Mouse (Mus musculus) T-helper 2 cell (primary cell): ENCODE measurements around the gene Foxa3.

ENCODE experiments used
- in situ Hi-C: fragments of 300-600 bp; cut with MboI, MseI; formaldehyde crosslinking; loops from one replicate; pipeline ENCODE4 v1.15.1; 2025; ENCODE audit warnings: high pct_unique_total_duplicates

Gene Foxa3

DNA sequence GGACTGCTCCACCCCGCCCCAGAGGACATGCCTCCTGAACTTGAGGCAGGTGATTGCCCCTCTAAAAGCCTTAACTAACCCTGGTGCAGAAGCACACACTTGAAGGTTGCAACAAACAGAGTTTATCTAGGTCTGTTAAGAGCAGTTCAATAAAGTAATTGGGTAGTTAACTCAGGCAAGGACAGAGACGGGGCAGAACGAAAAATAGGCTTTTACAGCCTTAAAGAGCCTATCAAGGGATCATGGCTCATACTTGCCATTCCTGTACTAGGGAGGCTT is 21.6 kb downstream of the Foxa3 start:
- in situ Hi-C loops: loop anchor here (25.0 kb wide), 1 partner anchor 936 kb away; no protein-coding TSS in a partner anchor

DNA sequence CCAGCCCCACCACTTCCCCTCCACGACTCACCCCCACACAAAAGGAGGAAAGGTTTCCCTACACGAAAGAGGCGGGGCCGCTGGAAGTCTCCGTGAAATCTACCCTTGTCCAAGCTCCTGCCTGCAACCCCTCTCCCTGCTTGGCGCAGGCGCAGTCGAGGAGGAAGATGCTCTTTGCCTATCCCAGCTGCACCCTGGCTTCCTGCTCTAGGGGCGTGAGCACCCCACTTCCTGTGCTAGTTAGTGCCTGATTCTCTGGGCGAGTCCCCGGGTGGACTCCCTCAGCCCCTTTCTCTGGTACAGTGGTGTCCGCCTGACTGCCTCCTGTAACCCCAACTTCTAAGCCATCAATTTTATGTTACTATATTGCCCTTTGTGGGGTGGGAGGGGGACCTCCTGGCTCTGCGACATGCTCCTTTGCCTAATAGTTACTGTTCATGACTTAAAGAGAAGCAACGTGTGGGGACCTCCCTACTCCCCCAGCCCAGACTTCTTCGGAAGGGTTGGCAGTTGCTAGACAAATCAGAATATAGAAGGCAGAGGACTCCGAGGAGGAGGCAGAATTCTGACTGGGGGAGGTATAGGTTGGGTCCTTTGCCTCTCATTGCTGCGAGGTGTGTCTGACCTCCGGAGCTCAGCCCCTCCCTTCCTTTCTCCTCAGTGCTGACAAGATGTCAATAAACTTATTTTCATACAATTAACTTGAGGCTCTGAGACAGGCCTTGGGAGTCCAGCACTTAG is 22.1 kb downstream of the Foxa3 start:
- in situ Hi-C loops: loop anchor here (25.0 kb wide), 1 partner anchor 936 kb away; no protein-coding TSS in a partner anchor

DNA sequence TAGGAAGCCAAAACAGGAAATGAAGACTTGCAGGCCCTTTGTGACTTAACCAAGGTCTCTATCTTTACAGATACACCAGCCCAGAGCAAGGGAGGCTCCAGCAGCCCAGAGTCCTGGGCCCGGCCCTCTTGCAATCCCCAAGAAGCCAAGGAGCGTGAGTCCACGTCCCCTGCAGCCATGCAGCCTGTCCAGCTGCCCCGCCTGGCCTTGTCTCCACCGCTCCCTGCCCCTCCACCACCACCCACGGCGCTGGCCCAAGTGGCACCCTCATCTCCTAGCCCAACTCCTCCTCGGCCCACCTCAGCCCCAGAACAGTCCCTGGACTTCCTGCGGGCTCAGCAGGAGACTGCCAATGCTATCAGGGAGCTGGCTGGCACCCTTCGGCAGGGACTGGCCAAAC is 22.9 kb downstream of the Foxa3 start:
- in situ Hi-C loops: loop anchor here (25.0 kb wide), 1 partner anchor 937 kb away; no protein-coding TSS in a partner anchor

DNA sequence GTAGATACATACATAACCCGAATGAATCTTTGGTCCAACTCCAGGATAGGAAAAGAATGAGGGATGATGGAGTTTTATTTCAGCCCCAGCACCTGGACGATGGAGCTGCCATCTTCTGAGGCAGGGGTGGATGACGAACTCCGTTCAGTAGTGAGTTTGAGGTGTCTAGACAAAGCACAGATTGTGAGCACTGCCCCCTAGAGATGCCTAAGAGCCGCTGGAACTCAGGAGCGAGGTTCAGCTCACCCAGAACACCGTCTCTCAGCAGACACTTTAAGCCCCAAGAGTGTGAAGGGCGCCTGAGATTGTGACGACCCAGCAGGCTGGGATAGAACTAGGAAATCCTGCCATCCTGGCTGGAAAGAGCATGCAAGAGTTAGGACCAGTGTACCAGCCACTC is 24.5 kb downstream of the Foxa3 start:
- in situ Hi-C loops: loop anchor here (5.0 kb wide), 1 partner anchor 37 kb away; no protein-coding TSS in a partner anchor

DNA sequence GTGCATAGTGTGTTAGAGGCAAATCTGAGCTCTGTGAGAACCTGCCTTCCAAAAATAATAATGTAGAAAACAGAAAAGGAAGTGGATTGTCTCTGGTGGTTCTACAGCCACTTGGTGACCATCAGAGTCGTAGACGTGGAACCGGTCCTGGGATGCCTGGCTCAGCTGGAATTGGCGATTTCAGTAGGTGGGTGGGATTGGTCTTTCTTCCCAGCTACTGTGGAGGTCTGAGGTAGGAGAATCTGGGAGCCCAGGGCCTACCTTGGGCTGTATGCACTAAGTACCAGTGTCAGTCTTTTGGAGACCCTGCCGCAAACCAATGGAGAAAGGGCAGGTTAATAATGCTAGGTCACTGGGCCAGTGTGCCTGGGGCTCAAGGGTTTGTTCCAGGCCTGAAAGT is 30.3 kb downstream of the Foxa3 start:
- in situ Hi-C loops: no loop called here

DNA sequence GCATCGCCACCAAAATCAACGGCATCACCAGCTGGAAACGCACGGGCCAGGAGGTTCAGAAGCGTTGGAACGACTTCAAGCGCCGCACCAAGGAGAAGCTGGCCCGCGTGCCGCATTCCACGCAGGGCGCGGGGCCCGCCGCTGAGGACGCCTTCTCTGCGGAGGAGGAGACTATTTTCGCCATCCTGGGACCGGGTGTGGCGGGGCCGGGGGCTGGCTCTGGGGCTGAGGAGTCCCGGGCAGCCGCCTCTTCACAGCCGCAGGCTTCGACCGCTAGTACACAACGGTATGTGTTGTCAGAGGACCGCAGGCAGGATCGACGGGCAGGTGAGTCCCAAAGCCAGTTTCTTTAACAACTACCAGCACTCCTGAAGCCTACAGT is 31.1 kb downstream of the Foxa3 start:
- in situ Hi-C loops: no loop called here

DNA sequence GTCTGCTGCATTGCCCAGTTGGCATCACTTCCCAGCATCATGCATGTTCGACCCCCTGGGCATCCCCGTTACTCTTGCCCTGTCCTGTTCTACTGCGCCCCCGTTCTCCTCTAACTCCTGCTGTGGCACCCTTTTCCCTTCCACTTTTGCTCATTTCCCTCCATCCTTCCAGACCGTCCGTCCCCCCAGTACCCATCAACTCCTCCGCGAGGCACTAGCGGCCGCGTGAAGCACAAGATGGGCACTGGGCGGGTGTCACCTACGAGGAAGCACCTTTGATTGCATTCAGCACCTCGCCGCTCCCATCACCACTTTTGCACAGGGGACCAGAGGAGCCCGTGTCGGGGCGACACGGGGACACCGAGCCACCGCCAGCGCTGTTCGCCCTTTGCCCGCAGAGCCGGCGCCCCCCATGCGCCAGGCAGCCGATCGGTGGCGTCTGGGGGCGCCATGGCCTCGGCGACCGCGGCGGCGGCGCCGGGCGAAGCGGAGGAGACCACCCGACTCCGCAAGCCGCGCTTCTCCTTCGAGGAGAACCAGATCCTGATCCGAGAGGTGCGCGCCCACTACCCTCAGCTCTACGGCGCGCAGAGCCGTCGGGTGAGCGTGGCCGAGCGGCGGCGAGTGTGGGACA is 31.6 kb downstream of the Foxa3 start:
- in situ Hi-C loops: no loop called here

DNA sequence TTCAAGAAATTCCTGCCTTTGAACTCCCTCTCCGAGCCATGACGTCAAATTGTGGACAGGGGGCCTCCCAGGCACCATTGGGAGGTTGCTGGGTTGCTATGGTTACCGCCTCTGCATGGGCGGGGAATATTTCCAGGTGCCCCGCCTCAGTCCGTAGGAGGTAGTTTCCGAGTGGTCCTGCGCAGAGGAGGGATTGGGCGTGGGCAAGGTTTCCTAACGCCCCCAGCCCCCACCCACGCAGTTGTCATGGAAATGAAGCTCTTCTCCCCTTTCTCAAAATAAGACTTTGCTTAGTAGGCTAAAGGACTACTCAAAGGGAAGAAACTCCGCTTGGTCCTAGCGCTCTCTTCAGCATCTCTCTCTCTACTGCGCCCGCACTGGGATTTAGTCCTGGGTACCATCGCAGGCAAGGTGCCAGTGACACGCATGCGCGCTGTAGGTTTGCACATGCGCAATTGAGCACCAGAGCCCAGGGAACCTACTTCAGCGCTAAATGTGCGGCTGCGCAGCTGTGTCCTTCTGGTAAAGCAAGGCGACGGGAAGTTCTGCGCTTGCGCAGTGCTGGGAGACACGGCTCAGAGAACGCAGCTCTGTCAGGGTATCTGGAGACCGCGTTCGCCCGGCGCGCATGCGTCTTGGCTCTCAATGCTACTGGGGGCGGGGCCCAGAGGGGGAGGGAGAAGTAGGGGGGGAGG is 32.6 kb downstream of the Foxa3 start, which contains the start of gene Mypop:
Gene Mypop (plus strand): TSS at position 645 of the 695 bp plus-strand sequence.
- in situ Hi-C loops: no loop called here

DNA sequence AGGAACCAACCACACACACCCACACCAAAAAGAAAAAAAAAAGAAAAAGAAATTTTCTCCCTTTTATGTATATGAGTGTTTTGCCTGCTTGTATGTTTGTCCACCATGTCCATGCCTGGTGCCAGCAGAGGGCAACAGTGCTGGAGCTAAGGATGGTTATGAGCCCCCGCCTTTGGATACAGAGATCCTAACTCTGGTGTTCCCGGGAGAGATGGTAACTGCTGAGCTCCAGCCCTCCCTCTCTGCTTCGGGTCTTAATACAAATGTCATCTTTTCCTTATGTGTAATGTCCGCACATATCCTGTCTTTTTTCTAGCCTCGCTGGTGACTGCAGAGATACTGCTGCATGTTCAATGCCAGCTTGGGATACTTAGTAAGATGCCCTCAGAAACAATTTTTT is 33.3 kb downstream of the Foxa3 start:
- in situ Hi-C loops: no loop called here

DNA sequence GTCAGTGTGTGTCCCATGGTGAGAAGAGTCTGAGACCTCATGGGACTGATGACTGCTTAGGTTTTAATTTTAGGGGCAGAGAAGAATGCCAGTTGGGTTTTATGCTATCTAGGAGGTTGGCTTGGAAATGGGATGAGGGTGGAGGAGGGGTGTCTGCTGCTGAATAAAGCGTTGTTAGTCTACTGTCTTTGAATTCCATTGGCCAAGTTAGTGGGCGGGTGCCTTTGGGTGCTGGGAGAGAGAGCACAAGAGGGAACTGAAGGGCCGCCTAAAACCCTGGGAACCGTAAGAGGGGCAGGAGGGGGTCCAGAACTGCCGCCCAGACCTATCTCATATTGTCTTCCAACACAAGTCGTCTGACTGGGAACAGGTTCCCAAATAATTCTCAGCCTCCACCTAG is 34.6 kb downstream of the Foxa3 start:
- in situ Hi-C loops: no loop called here

DNA sequence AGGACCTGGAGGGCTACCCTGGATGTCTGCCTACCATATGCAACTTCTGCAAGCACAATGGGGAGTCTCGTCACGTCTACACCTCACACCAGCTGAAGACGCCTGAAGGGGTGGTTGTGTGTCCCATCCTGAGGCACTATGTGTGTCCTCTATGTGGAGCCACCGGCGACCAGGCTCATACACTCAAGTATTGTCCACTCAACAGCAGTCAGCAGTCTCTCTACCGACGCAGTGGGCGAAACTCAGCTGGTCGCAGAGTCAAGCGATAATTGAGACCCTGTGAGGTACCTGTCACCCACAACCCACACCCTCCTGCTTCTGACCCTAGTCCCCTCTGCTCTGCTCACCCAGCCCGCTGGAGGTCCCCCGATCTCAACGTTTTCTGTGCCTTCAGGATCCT is 35.6 kb downstream of the Foxa3 start:
- in situ Hi-C loops: no loop called here

DNA sequence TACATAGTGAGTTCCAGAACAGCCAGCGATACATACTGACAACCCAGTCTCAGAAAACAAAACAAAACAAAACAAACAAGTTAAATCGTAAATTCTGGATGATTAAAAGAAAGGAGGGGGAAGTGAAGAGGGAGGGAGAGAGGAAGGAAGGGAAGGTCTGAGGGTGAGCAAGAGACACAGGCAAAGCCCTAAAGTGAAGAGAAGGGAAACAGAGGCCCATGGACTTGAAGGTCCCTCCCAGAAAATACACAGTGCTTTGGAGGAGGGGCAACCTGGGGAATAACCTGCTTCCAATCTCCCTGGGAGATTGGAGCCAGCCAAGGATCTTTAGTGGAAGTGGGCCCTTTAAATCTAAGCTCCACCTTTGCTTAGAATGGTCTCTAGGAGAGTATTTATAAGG is 36.2 kb downstream of the Foxa3 start, which contains the start of gene Nanos2:
Gene Nanos2 (plus strand): TSS at position 301 of the 400 bp plus-strand sequence.
- in situ Hi-C loops: no loop called here

DNA sequence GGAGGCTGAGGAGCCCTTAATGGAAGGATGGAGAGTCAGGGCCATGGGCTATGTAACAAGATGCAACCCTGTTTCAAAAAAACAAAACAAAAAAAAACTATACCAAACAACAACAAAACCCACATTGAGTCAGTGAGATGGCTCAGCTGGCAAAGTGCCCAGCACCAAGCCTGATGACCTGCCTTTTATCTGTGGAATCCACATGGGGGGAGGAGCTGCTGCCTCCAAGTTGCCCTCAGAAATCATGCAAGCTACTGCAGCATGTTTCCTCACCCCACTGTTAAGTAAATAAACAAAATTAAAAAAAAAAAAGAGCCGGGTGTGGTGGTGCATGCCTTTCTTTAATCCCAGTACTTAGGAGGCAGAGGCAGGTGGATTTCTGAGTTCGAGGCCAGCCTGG is 36.8 kb downstream of the Foxa3 start:
- in situ Hi-C loops: no loop called here

DNA sequence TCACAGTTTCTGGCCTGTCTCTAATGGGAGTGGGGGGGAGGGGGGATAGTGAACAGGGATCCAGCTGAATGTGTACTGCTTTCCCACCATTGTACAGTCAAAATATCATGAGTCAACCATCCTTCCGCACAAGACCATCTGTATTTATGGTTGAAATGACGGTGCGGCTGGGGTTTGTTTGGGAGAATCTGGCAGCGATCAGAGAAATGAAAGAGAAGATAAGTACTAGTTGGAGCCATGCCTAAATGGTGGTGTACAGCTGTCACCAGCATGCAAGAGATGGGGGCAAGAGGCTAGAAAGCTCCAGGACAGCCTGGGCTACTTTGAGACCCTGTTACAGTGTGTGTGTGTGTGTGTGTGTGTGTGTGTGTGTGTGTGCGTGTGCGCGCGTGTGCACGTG is 45.0 kb downstream of the Foxa3 start:
- in situ Hi-C loops: no loop called here

DNA sequence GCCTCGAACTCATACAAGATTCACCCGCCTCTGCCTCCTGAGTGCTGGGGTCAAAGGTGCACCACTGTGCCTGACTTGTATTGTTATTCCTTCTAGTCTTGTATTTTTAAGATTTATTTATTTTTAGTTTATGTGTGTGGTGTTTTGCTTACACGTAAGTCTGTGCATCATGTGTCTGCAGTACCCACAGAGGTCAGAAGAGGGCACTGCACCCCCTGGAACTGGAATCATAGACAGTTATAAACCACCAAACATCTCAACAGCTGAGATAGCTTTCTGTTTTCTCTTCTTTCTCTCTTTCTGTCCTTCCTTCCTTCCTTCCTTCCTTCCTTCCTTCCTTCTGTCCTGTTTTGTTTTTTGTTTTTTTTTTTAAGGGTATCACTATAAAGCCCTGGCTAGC is 52.4 kb downstream of the Foxa3 start:
- in situ Hi-C loops: no loop called here

DNA sequence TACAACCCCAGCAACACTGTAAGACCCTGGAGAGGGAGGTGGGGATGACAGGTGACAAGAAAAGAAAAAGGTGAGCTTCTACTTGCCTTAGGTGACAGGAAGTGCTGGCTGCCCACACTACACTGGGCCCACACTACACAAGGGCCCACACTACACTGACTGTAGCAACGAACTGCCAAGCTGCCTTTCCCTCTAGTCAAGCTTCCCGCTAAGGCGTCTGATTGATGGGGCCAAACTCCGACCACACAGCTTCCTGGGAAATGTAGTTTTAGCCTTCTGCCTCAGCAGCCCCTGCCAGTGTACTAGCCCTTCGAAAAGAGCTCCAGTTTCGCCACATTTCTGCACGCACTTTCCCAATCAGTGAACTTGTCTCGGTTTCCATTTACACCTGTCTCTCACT is 55.7 kb downstream of the Foxa3 start:
- in situ Hi-C loops: no loop called here

DNA sequence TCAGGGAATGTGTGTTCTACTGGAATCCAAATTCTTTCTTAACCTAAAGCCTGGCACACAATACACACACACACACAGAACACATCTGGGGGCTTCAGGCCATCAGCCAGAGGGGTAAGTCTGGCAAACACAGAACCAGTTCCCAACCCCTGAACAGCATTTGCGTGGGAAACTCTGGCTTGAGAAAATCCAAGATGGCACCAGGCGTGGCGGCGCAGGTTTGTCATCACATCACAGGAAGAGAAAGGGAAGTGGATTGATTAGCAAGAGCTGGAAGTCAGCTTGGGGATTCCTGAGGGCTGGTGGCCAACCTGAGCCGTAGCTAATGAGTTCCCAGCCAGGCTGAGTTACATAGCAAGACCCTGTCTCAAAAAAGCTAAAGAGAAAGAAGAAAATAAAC is 58.0 kb downstream of the Foxa3 start:
- in situ Hi-C loops: no loop called here

DNA sequence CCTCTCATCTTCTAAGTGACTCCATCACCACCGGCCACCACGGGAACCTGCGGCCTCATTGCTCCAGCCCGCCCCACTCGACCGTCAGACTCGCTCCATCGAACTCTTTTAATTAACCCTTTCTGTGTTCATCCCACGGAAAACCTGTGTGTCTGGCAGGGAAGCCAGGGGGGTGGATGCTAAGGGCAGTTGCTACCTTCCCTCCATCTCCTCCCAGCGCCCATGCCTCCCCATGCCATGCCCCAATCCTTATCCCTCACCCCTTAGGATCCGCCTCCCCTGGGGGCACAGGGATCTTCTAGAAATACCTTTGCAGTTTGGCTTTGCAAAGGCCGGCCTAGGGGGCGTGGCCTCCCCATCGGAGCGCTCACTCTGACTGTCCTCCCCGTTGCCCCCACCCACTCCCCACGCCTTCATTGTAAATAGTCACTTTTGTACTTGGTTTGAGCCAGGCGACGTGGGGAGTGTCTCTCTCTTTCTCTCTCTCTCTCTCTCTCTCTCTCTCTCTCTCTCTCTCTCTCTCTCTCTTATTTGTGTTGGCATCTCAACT is 60.0 kb downstream of the Foxa3 start:
- in situ Hi-C loops: loop anchor here (5.0 kb wide), 2 partner anchors 34 to 56 kb away; no protein-coding TSS in a partner anchor
